Mouse (Mus musculus): ENCODE results near the gene 5430419D17Rik. TPM values are rescaled to one million over a fixed set of nuclear protein-coding genes. Genes with fewer than 3 reads are reported as not detected.

Gene 5430419D17Rik
- polyA plus RNA-seq, 1 experiment = not detected

GRCm38 (mm10) chr7:131182685-131183084, 8.5 kb downstream of the 5430419D17Rik start:
- H3K27ac ChIP-seq (ENCODE audit: control insufficient read depth, insufficient read depth, low read depth, low read length, poor library complexity) = no peak overlapping the region
- no peak overlapping the region for H3K4me3 ChIP-seq (replicated peaks; ENCODE audit: control insufficient read depth, low read depth, low read length)
- no peak for TF ChIP-seq POLR2A (IDR thresholded peaks at IDR 0.05; ENCODE audit: borderline replicate concordance, control insufficient read depth, low read depth, low read length)
- peak; percentile 52; the same call in 1 of the 2 replicates for TF ChIP-seq CTCF (IDR thresholded peaks at IDR 0.05; ENCODE audit: control insufficient read depth, insufficient read depth, low read length)
- H3K4me1 ChIP-seq (ENCODE audit: control insufficient read depth, insufficient read depth, low read length) = no peaks in the 10 kb centered on the region
- 43% methylated on average over 4 of the region's 4 CpGs for WGBS

- WGBS = 61% methylated on average over 8 of the region's 8 CpGs
- H3K4me1 ChIP-seq (ENCODE audit: control insufficient read depth, insufficient read depth, low read length) = no peaks in the 10 kb centered on the region
- no peak for TF ChIP-seq POLR2A (IDR thresholded peaks at IDR 0.05; ENCODE audit: borderline replicate concordance, control insufficient read depth, low read depth, low read length)
- no peak for TF ChIP-seq CTCF (IDR thresholded peaks at IDR 0.05; ENCODE audit: control insufficient read depth, insufficient read depth, low read length)
These were observed 10.1 kb downstream of the 5430419D17Rik start for GRCm38 (mm10) chr7:131184339-131184738.

GRCm38 (mm10) chr7:131187047-131187446, 12.8 kb downstream of the 5430419D17Rik start:
- WGBS = 61% methylated on average over 8 of the region's 8 CpGs
- TF ChIP-seq CTCF (IDR thresholded peaks at IDR 0.05; ENCODE audit: control insufficient read depth, insufficient read depth, low read length) (no peak), POLR2A (IDR thresholded peaks at IDR 0.05; ENCODE audit: borderline replicate concordance, control insufficient read depth, low read depth, low read length) (no peak)

More at GRCm38 (mm10) chr7:131184339-131184738, 10.1 kb downstream of the 5430419D17Rik start:
- H3K27ac ChIP-seq (ENCODE audit: control insufficient read depth, insufficient read depth, low read depth, low read length, poor library complexity) = no peak overlapping the region
- H3K4me3 ChIP-seq (replicated peaks; ENCODE audit: control insufficient read depth, low read depth, low read length) = no peak overlapping the region

GRCm38 (mm10) chr7:131187996-131188395, 13.8 kb downstream of the 5430419D17Rik start:
- Histone ChIP-seq H3K4me1 (ENCODE audit: control insufficient read depth, insufficient read depth, low read length) (no peaks in the 10 kb centered on the region), H3K27ac (ENCODE audit: control insufficient read depth, insufficient read depth, low read depth, low read length, poor library complexity) (no peak overlapping the region), H3K4me3 (replicated peaks; ENCODE audit: control insufficient read depth, low read depth, low read length) (no peak overlapping the region)
- no peak for TF ChIP-seq CTCF (IDR thresholded peaks at IDR 0.05; ENCODE audit: control insufficient read depth, insufficient read depth, low read length)
- TF ChIP-seq POLR2A (IDR thresholded peaks at IDR 0.05; ENCODE audit: borderline replicate concordance, control insufficient read depth, low read depth, low read length) = no peak
- WGBS = 89% methylated on average over 14 of the region's 14 CpGs

More at GRCm38 (mm10) chr7:131187047-131187446, 12.8 kb downstream of the 5430419D17Rik start:
- Histone ChIP-seq H3K4me3 (replicated peaks; ENCODE audit: control insufficient read depth, low read depth, low read length) (no peak overlapping the region), H3K4me1 (ENCODE audit: control insufficient read depth, insufficient read depth, low read length) (no peaks in the 10 kb centered on the region), H3K27ac (ENCODE audit: control insufficient read depth, insufficient read depth, low read depth, low read length, poor library complexity) (no peak overlapping the region)

GRCm38 (mm10) chr7:131223086-131223485, 48.9 kb downstream of the 5430419D17Rik start:
- H3K4me3 ChIP-seq (replicated peaks; ENCODE audit: control insufficient read depth, low read depth, low read length) = no peak overlapping the region
- WGBS = 75% methylated on average over 5 of the region's 5 CpGs
- no peaks in the 10 kb centered on the region for H3K4me1 ChIP-seq (ENCODE audit: control insufficient read depth, insufficient read depth, low read length)
- no peak overlapping the region for H3K27ac ChIP-seq (ENCODE audit: control insufficient read depth, insufficient read depth, low read depth, low read length, poor library complexity)
- TF ChIP-seq POLR2A (IDR thresholded peaks at IDR 0.05; ENCODE audit: borderline replicate concordance, control insufficient read depth, low read depth, low read length) = no peak

- TF ChIP-seq CTCF (IDR thresholded peaks at IDR 0.05; ENCODE audit: control insufficient read depth, insufficient read depth, low read length) (no peak), POLR2A (IDR thresholded peaks at IDR 0.05; ENCODE audit: borderline replicate concordance, control insufficient read depth, low read depth, low read length) (no peak)
- Histone ChIP-seq H3K4me3 (replicated peaks; ENCODE audit: control insufficient read depth, low read depth, low read length) (no peak overlapping the region), H3K4me1 (ENCODE audit: control insufficient read depth, insufficient read depth, low read length) (no peaks in the 10 kb centered on the region)
These were observed 61.9 kb downstream of the 5430419D17Rik start for GRCm38 (mm10) chr7:131236091-131236490.

GRCm38 (mm10) chr7:131244993-131245392, 70.8 kb downstream of the 5430419D17Rik start:
- Histone ChIP-seq H3K4me3 (replicated peaks; ENCODE audit: control insufficient read depth, low read depth, low read length) (no peak overlapping the region), H3K27ac (ENCODE audit: control insufficient read depth, insufficient read depth, low read depth, low read length, poor library complexity) (no peak overlapping the region), H3K4me1 (ENCODE audit: control insufficient read depth, insufficient read depth, low read length) (no peaks in the 10 kb centered on the region)
- no peak for TF ChIP-seq POLR2A (IDR thresholded peaks at IDR 0.05; ENCODE audit: borderline replicate concordance, control insufficient read depth, low read depth, low read length)
- TF ChIP-seq CTCF (IDR thresholded peaks at IDR 0.05; ENCODE audit: control insufficient read depth, insufficient read depth, low read length) = no peak
- WGBS = 17% methylated on average over 1 of the region's 1 CpGs

More at GRCm38 (mm10) chr7:131236091-131236490, 61.9 kb downstream of the 5430419D17Rik start:
- H3K27ac ChIP-seq (ENCODE audit: control insufficient read depth, insufficient read depth, low read depth, low read length, poor library complexity) = no peak overlapping the region

- no peak for TF ChIP-seq CTCF (IDR thresholded peaks at IDR 0.05; ENCODE audit: control insufficient read depth, insufficient read depth, low read length)
- TF ChIP-seq POLR2A (IDR thresholded peaks at IDR 0.05; ENCODE audit: borderline replicate concordance, control insufficient read depth, low read depth, low read length) = no peak
- no peak overlapping the region for H3K4me3 ChIP-seq (replicated peaks; ENCODE audit: control insufficient read depth, low read depth, low read length)
- 79% methylated on average over 5 of the region's 5 CpGs for WGBS
- H3K27ac ChIP-seq (ENCODE audit: control insufficient read depth, insufficient read depth, low read depth, low read length, poor library complexity) = no peak overlapping the region
- H3K4me1 ChIP-seq (ENCODE audit: control insufficient read depth, insufficient read depth, low read length) = no peaks in the 10 kb centered on the region; the same call in 1 of the 2 replicates
These were observed 82.6 kb downstream of the 5430419D17Rik start for GRCm38 (mm10) chr7:131256841-131257240.

GRCm38 (mm10) chr7:131257309-131257708, 83.1 kb downstream of the 5430419D17Rik start:
- no peak overlapping the region for H3K27ac ChIP-seq (ENCODE audit: control insufficient read depth, insufficient read depth, low read depth, low read length, poor library complexity)
- no peak overlapping the region for H3K4me3 ChIP-seq (replicated peaks; ENCODE audit: control insufficient read depth, low read depth, low read length)
- 67% methylated on average over 1 of the region's 1 CpGs for WGBS
- no peaks in the 10 kb centered on the region; the same call in 1 of the 2 replicates for H3K4me1 ChIP-seq (ENCODE audit: control insufficient read depth, insufficient read depth, low read length)
- TF ChIP-seq CTCF (IDR thresholded peaks at IDR 0.05; ENCODE audit: control insufficient read depth, insufficient read depth, low read length) (no peak), POLR2A (IDR thresholded peaks at IDR 0.05; ENCODE audit: borderline replicate concordance, control insufficient read depth, low read depth, low read length) (no peak)
